Mouse (Mus musculus) spleen, adult 18-20 months (tissue): ENCODE data around the gene Kcnh1.

Experiments used
- DNase-seq, 2 experiments: peaks; one replicate each; pipeline ENCODE4 v3.0.0; 2022; ENCODE audit warnings: mixed read lengths in 2 of 2

The Kcnh1 gene

DNA sequence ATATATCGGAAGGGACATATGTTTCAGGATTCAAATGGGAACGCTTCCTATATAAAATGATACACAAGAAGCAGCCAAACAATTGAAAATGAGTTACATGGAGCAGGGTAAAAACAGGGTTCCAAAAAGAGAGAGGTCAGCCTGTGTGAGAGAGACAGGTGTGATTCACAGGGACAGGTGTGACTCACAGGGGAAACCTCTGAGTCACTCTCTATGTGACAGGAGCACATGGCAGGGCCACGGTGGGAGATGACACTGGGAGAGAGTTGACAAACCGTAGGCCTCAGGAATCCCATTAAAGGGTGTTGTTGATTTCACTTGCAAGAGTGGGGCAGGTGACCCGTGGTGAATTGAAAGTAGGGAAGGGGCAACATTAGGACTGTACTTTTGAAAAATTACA, 228.6 kb downstream of the Kcnh1 start:
- DNase-seq, result no peak

DNA sequence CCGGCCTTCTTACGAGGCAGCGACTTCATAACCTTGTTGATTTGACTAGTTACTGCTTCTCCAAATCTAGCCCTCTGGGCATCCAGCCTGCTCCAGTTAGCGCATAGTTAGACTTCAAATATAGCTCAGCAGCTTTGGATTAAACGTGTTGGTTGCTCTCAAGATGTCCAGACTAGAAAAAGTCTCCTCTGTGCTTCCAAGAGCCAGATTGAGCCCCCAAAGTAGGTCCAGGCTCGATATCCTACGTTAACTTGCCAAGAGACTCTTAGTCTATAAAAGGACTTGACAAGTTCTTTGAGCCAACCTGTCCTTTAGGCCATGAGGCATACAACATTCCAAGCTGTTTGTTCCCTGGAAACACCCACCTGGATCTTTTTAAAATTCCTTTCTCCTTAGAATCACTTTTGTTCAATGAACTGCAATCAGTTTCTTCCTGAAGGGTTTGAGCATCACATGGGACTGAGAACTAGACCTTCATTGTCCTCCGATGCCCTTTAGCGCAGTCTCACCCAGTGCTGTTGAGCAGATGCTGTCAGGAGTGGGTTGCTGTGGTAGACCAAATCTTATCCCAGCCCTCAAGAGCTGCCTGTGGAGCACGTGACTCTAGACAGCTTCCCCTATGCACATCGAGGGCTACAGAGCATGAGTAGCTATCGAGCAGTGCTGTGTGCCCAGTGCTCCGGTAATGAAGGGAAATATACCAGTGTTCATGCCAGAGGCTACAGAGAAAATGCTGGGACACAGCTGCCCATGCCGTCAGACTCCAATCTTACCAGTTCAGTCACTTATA, 231.0 kb downstream of the Kcnh1 start:
- DNase-seq, result no peak

DNA sequence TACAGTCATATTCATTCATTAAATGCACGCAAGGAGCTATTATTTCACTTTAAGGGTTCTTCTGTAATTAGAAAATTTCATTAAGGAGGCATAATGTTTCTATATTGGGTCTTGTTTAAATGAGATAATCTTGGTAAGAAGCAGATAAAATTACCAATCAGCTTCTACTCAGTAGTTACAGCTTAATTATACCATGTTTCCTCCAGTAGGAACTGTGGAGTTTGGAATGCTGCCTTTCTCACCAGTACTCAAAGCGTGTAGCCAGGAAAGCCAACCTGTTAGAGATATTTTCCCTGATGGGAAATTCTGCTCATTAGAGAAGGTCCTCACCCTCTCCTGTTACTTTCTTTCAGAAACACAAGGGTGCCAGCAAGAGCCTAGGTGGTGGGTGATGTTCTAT, 240.8 kb downstream of the Kcnh1 start:
- DNase-seq, result no peak

DNA sequence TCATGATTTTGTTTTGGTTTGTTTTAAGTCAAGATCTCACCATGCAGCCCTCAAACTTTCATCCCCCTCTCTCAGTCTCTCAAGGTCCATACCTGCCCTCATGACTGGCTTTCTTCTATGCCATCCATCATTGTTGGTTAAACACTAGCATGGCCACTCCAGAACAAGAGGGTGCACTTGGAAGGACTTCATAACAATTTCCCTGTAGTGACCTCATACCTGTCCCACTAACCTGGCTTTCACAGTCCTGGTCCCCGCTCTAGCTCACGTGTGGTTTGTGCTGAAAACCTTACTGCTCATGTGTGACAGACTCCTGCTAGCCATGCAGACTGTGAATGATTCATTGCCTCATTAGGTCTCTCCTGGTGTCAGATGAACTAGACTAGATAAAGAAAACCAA, 244.9 kb downstream of the Kcnh1 start:
- no peak for DNase-seq

DNA sequence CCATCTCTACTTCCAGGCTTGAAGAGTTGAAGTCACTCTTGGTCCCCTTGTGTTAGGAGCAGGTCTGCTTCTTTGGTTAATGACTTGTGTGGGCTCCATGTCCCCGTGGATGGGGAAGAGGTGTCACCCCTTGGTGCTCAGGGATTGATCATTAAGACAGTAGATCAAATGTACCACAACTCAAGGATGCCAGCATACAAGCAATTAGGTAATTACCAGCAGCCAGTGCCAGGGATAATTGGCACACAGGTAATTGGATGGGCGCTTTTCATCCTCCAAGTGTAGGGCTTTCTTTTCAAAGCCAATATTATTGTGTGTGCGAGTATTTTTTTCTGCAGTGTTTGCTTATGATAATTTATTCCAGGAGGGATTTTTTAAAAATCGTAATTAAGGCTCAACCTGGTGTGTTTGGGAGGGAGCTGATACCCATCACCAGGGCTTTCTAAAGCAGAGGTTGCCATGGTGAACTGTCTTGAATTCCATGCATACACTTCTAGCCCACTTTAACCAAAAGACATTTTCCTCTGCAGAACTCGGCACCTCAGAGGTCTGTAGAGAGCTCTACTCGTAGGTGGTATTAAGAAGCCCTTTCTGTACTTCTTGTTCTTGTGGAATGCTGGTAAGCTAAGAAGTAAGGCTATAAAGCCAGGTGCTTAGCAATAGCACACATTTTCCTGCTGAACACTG, 248.7 kb downstream of the Kcnh1 start:
- no peak for DNase-seq

DNA sequence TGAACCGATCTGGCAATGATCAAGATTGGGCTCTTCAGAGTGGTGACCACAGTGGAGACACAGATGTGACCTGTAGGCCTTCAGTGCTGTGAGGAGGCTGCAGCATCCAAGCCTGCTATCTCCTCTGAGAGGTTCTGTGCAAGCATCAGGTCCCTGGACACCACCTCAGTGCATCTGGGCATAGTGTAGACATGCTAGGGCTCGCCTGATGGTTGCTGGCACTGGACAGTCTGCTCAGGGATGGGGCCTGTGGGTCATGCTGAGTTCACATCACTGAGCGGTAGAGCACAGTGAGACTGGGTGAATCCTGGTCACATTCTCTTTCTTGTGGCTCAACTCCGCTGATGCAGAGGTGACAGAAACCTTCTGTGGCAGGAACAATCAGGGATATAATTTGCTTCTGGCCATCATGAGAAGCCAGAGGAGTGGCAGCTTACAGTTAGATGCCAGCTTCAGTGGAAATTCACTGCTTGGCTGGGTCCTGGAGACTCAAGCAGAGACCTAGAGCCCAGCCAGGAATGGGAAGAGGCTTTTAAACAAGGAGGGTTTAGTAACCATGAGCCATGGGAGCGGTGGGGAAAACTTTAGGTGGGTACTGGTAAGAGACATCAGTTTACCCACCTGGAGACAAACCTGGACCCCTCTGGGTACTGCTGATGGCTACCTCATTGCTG, 252.3 kb downstream of the Kcnh1 start:
- no peak for DNase-seq

DNA sequence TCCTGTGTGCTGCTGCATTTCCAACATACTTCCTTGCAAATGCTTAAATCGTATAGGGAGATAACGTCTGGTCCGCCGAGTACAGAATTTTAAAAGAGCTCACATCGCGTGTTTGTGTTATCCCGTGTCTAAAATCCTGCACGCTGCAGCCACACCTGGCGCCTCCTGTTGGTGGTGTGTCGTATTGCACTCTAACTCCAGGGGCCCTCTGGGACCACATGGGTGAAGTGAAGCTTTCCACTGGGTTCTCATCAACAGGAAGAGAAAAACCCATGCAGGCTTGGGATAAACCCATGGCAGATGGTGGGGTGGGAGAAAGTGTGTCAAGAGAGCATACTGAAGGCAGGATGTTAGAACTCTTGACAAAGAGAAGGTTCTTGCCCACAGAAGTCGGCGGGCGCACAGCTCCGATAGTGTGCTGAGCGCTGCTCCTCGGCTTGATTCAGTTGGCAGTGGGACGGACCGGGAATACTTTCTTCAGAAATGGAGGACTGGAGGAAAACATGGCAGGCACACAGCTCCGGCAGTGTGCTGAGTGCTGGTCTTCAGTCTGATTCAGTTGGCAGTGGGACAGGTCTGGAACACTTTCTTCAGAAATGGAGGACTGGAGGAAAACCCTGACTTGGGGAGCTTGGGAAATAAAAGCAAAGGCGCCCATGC, 253.6 kb downstream of the Kcnh1 start:
- DNase-seq, result no peak

DNA sequence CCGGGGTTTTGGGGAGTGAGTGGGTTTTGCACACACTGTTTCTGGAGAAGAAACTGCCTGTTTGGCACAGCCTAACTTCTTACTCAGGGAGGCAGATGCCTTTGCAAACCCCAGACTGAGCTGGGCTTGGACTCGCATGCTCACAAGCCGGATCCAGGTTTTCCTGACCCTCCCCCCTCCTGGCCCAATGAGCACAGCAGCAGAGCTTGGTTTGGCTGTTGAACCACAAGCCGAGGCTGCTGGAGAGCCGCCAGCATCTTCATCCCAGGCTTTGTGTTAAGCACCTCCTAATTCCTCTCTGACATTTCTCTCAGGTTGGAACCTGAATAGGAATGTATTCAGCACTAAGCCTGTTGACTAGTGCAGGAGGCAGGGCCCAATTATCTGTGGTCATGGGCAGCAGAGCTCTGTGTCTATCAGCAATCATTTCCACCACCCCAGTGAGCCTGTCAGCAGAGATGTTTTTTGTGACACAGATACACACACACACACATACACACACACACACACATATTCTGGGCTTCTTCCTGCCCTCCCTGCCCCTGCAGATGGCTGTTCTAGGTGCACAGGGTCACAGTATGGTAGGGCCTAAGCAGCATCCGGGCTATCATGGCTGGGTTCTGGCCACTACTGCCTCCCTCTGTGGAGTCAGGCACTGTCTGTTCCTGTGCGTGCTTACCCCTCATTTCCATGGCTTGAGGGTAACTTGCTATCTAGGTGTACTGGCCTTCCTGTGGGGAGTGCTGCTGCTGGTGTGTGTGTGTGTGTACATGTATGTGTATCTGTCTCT, 254.3 kb downstream of the Kcnh1 start:
- no peak for DNase-seq

DNA sequence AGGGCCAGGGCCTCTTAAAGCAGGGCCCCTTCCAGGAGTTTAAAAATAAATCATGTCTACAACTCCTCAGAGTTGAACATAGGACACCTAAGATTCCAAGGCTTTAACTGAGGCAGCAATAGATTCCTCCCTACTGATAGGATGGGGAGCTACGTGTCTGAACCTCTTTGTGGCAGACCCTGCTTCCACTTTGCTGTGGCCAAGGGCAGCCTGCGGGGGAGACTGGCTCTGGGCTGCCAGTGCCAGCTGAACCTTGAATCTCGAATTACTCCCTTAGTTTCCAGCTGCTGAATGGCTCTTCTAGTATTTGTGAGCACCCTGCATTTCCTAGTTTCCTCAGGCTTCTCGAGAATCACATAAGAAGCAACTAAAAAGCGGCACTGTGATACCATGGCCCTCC, 255.6 kb downstream of the Kcnh1 start:
- no peak for DNase-seq

DNA sequence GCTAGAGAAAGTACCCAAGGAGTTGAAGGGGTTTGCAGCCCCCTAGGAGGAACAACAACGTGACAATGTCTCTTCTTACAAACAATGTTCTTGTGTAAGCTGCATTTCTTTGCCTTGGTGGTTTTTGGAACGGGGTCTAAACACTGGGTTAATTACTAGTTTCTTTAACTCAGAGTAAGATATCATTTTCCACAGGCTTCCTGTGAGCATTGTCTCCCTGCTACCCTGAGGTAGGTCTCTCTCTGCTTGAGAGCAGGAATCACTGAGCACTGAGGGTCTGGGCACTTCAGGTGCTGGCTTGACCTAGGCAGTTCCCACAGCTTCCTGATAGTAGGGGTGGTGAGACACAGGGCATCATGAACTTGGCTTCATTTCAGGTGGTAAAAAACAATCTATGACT, 257.1 kb downstream of the Kcnh1 start:
- no peak for DNase-seq

DNA sequence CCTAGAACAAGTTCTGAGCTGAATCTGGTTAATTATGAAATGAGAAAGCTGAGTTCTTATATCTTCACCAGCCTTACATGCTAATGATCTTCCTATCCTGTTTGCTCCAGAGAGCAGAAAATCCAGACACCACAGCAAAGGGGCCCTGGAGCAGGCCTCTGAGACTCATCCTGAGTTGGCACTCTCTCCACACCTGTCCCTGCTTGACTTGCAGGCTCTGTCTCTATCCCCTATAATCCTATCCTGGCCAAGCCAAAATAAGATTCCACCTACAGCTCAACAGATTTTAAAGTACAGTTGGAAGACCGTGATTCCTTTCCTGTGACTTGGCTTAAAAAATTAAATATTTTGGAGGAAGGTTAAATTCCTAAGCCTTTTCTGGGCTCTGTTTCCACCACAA, 257.9 kb downstream of the Kcnh1 start:
- DNase-seq, result no peak

DNA sequence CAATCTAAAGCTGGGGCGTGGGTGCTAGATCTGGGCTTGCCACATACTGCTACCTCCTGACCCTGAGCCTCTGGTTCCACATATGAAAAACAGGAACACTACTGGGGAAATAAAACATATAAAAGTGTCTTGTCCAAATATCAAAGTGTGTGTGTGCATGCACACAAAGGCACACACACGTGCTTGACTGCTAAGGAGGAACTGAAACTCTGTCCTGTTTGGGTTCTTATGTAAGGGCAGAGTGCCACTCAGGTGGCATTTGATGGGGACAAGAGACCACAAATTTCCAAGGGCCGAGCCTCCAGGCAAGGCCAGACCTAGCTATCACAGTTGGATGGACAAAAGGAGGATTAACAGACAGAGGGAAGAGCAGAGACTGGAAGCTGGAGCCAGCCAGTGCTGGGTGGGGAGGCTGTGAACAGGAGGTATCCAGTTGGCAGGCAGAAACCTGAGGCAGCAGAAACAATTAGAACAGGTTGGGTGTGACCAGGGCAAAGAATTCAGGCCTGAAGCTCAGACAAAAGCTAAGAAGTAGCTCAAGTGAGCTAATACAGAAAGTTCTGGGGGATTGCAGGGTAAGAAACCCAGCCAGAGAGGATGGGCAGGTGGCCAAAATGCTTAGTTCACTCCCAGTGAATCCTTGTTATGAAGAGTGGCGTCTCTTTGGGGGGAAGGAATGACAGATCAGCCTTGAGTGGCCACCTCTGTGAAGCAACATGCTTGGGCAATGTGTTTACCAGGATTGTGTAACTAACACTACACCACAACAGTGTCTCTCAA, 259.2 kb downstream of the Kcnh1 start:
- no peak for DNase-seq

DNA sequence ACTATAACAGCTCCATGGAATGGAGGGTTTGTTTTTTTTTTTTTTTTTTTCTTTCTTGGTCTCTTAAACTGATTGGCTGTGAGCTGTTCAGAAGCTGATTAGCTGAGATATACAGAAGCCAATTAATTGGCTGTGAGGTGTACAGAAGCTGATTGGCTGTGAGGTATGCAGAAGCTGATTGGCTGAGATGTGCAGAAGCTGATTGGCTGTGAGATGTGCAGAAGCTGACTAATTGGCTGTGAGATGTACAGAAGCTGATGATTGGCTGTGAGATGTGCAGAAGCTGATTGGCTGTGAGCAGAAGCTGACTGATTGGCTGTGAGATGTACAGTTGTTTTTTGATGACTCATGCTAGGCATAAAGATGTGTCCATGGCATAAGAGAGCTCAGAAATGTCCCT, 259.9 kb downstream of the Kcnh1 start:
- DNase-seq, result no peak

DNA sequence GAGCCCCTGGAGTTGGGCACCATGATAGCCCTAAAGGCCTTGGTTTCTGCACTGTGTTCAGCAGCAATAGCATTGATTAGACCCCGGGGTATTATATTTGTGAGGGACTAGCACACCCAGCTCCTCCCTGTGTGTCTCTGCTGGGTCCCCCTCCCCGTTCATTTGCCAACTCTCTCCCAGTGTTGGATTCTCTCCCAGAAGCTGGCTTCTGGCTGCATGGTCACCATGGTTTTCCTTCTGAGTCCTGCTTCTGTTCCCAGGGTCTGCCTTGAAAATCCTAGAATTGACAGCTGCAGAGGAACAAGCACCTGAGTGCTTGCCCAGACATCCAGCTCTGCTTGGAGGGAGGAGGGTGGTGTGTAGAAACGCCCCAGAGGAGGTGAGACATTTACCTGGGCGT, 261.1 kb downstream of the Kcnh1 start:
- no peak for DNase-seq

DNA sequence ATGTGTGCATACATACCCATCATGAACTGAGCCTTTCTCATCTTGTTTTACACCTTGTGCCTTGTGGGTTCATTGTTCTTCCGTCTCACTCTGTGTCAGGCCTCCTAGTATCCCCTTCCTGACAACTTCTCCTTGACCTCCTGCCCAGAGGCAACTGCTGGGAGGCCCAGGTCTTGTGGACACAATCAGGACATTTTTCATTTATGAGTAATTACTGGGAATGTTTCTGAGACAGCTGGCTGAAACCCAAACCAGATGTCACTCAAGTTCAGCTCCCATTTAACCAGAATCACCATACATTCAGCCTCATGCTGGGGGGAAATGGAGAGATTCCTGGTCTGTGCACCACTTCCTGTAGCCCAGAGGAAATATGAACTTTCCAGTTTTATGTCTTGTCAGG, 263.9 kb downstream of the Kcnh1 start:
- DNase-seq, result no peak

DNA sequence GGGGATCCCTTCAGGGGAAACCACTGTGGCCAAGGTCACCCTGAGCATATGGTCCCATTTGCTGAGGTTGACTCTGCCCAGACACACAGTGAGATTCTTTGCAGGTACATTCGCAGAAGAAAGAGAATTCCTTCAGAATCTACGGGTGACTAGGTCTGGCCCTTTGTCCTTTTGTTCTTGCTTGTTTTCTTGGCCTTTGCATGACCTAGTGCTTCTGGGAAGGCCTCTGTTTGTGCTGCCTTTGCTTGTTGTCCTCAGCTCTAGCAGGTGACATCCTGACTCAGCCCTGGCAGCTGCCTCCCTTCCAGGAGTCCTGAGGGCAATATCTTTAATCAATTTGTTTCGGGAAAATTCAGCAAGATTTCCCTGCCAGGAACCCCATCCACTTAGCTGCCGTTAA, 264.4 kb downstream of the Kcnh1 start:
- no peak for DNase-seq

DNA sequence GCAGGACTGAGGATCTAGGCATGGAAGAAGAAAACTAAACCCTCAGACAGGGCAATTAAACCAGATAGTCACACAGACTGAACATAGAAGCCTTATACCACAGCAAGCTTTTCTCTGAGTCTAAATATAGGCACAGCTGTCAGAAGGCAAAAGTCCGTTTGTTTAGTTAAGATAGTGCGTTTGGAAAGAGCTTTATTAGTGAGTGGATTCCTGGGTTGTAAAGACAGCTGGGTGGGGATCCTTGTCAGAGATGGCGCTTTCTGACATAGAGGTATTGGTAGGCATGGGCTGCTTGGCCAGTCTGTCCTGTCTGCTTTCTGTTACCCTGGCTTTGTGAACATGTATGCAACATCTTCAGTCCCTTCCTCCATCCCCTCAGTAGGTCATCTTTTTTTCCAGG, 266.5 kb downstream of the Kcnh1 start:
- no peak for DNase-seq

DNA sequence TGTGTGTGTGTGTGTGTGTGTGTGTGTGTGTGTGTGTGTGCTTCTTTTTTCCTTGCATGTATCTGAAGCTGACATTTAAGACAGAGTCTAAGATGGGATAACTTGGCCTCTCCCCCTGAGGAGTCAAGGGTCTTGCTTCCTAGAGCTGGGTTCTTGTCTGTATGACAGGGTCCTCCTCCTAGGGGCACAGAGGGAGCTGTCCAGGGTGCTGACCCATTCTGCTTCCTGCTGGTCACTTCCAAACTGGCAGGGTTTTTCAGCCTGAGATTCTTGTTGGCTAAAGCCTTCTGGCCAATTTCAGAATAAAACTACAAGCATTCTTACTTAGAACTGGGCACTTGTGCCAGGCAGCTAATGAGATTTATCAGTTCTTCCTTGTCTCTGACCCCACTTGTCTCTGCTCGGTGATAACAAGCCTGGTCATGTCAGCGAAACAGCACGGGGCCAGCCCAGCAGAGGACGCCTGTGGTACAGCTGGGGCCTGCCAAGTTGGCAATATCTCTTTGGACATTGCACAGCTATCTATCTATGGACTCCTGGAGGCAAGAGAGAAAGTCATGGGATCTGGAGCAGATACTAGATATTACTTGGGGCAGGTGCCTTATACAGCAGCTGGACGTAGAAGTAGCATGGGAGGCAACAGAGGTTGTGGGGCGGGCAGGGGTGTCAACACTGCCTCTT, 267.1 kb downstream of the Kcnh1 start:
- no peak for DNase-seq

DNA sequence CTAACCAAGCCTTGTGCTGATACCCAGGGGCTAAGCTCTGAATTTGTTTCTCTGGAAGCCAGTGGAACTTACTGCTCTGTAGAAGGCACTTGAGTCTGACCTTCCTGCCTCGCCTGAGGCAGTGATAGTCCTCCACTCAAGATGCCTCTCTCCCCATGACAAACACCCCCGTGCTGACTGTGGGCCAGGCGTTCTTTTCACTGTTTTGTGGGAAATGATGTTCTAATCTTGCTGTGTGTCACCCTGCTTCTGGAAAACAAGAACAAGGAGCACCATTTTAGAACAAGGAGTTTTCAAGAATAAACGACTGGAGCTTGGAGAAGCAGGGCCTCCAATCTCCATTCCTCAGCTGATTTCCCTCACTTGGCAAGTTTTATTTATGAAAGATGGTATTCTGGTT, 273.2 kb downstream of the Kcnh1 start:
- no peak for DNase-seq

DNA sequence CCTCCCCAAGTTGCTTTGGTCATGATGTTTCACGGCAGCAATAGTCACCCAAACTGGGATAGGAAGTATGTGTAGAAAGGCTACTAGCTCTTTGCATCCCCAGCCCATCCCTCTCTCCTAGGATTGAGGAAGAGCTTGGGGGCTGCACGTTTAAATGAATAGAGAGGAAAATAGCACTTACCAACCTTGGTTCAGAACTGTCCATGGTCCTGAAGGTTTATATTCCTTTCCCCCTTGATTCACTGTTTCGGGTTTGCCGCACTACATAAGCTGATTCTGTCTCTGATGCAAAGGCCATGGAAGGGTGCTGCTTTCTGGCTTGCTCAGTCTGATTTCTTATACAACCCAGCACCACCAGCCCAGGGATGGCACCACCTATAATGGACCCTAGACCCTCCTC, 281.8 kb downstream of the Kcnh1 start:
- DNase-seq, result no peak

DNA sequence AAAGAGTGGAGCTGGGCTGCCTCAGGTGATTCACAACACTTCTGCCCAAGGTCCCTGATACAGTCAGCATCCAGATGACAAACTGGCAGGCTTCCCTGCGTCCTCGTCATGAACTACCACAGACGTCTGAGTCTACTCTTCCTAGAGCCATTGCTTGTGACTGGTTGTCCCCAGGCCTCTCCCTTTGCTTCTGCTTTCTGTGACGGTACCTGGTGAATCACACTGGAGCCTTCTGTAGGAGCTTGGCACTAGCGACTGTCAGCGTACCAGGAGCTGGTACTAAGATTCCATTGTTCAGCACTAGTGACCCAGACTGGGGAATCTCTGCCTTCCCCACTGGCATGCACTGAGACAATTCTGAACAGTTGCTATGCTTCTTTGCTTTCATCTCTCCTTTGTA, 282.6 kb downstream of the Kcnh1 start:
- DNase-seq, result no peak
